Mouse (Mus musculus) right cerebral cortex, postnatal 25 days (tissue): ENCODE data around the gene Defb3.
"Not testable (repeated sequence)": the region's sequence is repeated elsewhere in the genome, so short reads cannot be mapped to it uniquely, and the experiment has no call there.

Experiments used
- DNase-seq: peaks from one replicate; pipeline ENCODE4 v3.0.0; 2022

Defb3 gene

GRCm38 (mm10) chr8:19293060-19293459 is at the start of gene Defb3:
Gene Defb3, plus strand, starts transcription at chr8:19293360.
- DNase-seq: not testable (repeated sequence)

GRCm38 (mm10) chr8:19247280-19247679 is 45.9 kb upstream of the Defb3 start, which contains the start of gene Defb5:
Gene Defb5, plus strand, starts transcription at chr8:19247580.
- DNase-seq: no peak

GRCm38 (mm10) chr8:19258136-19258535 is 35.0 kb upstream of the Defb3 start:
- no peak for DNase-seq

- DNase-seq: no peak
Measured at GRCm38 (mm10) chr8:19259667-19260066, 33.5 kb upstream of the Defb3 start.

GRCm38 (mm10) chr8:19298361-19298760 is 5.2 kb downstream of the Defb3 start:
- not testable (repeated sequence) for DNase-seq

GRCm38 (mm10) chr8:19331836-19332235 is 38.7 kb downstream of the Defb3 start:
- DNase-seq: no peak
